9 mouse cellular contexts compared by ENCODE assay signal in the genomic region with DNA sequence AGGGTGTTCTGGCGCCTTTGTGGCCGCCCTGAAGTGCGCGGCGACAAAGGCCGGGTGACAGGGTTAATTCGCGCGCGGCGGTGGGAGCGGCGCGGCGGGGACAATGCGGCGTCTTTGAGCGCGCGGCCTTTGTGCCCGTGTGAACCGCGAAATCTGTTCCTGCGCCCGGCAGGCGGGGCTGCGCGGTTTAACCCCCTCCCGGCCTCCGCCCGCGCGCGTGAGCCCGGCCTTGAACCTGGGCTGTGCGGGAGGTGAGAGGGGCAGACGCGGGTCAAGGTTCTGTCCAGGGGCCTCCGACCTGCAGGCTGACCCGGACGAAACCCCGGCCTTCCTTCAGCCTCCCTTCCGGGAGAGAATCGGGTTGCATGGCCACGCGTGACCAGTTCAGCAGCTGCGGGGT.
A peak's percentile ranks its signal among the peaks of the same experiment; 100 is the strongest.
DNase-seq lines count a peak whose midpoint lies in the region; ATAC-seq lines count a peak whose summit lies in the region.
"Had no signal": no experiment of that assay in that cellular context is flagged by ENCODE, and none has a peak within 500 bp of the region (broad histone marks: within the 10 kb centered on the region; RNA-seq: fewer than 3 reads in every experiment).

No protein-coding gene starts in this region.

- no peak overlapping the region for H3K27ac ChIP-seq in kidney, embryonic 14.5 days (ENCODE audit: low read depth, low read length)
- H3K27ac ChIP-seq in embryonic facial prominence, embryonic 10.5 days (replicated peaks) = peak overlapping the region; percentile 77
- peak overlapping the region; percentile 67 for H3K27ac ChIP-seq in hindbrain, embryonic 15.5 days (replicated peaks)

- DNase-seq in kidney, postnatal 10 days = no peak
- DNase-seq in embryonic facial prominence, embryonic 10.5 days (ENCODE audit: low spot score) = peak; percentile 50
- DNase-seq in neural tube, embryonic 10.5 days (ENCODE audit: extremely low spot score, low spot score) = peak; percentile 47
- DNase-seq in urinary bladder, adult 2 months (ENCODE audit: low spot score) = no peak
- DNase-seq in layer of hippocampus, adult 18-20 months (ENCODE audit: low spot score in 2 of 2) = no peak

- under 1% methylated on average over 46 of the region's 47 CpGs for WGBS in kidney, embryonic 14.5 days
- WGBS in embryonic facial prominence, embryonic 10.5 days = 3% methylated on average over 47 of the region's 47 CpGs
- WGBS in hindbrain, embryonic 15.5 days = under 1% methylated on average over 47 of the region's 47 CpGs

- ATAC-seq in kidney, embryonic 14.5 days (ENCODE audit: low FRiP score, low TSS enrichment) = 0 out of 2 replicates have a peak, but pooled peaks have one; percentile 23
- ATAC-seq in hindbrain, embryonic 15.5 days (ENCODE audit: low FRiP score, low read depth) = peak; percentile 31
- ATAC-seq in erythroblast, adult 5-6 weeks (replicated peaks; ENCODE audit: low FRiP score, poor library complexity, severe bottlenecking) = no peak

- H3K4me2 ChIP-seq in kidney, embryonic 14.5 days (replicated peaks; ENCODE audit: low read depth, low read length) = peak overlapping the region; percentile 44
- H3K4me2 ChIP-seq in hindbrain, embryonic 15.5 days = peak overlapping the region; percentile 79

- peak overlapping the region; percentile 14; the same call in 1 of the 2 replicates for H3K9ac ChIP-seq in kidney, embryonic 14.5 days (ENCODE audit: low read depth, low read length)
- peak overlapping the region; percentile 48 for H3K9ac ChIP-seq in hindbrain, embryonic 15.5 days

- H3K9me3 ChIP-seq in kidney, embryonic 14.5 days (ENCODE audit: control insufficient read depth, low read length) = no peaks in the 10 kb centered on the region
- H3K9me3 ChIP-seq in embryonic facial prominence, embryonic 10.5 days = no peaks in the 10 kb centered on the region
- H3K9me3 ChIP-seq in hindbrain, embryonic 15.5 days = no peaks in the 10 kb centered on the region

- peak overlapping the region; percentile 31 for H3K4me3 ChIP-seq in kidney, embryonic 14.5 days (ENCODE audit: low read length)
- peak overlapping the region; percentile 54 for H3K4me3 ChIP-seq in embryonic facial prominence, embryonic 10.5 days
- H3K4me3 ChIP-seq in hindbrain, embryonic 15.5 days = peak overlapping the region; percentile 37

- H3K4me1 ChIP-seq in kidney, embryonic 14.5 days (ENCODE audit: control insufficient read depth, insufficient read depth, low read length) = 0 out of 2 replicates have a peak, but pooled peaks cover 8% of the 10 kb centered on the region
- peaks cover 30% of the 10 kb centered on the region for H3K4me1 ChIP-seq in embryonic facial prominence, embryonic 10.5 days
- H3K4me1 ChIP-seq in hindbrain, embryonic 15.5 days (replicated peaks) = peaks cover 29% of the 10 kb centered on the region

- H3K27me3 ChIP-seq in kidney, embryonic 14.5 days (ENCODE audit: control insufficient read depth, insufficient read depth, low read length) = peaks cover 55% of the 10 kb centered on the region
- peaks cover 95% of the 10 kb centered on the region for H3K27me3 ChIP-seq in embryonic facial prominence, embryonic 10.5 days (replicated peaks; ENCODE audit: low read depth, poor library complexity, severe bottlenecking)
- peaks cover 13% of the 10 kb centered on the region for H3K27me3 ChIP-seq in hindbrain, embryonic 15.5 days

- H3K36me3 ChIP-seq in kidney, embryonic 14.5 days (ENCODE audit: control insufficient read depth, insufficient read depth, low read length) = no peaks in the 10 kb centered on the region
- no peaks in the 10 kb centered on the region for H3K36me3 ChIP-seq in embryonic facial prominence, embryonic 10.5 days (replicated peaks)
- H3K36me3 ChIP-seq in hindbrain, embryonic 15.5 days = no peaks in the 10 kb centered on the region
- H3K36me3 ChIP-seq: G1E had no signal

Comparison
In these comparisons a context has a peak if more than half of its experiments do, and no peak if none do; other contexts are left out.
1. DNase-seq: peak in embryonic facial prominence, embryonic 10.5 days (single experiment) and neural tube, embryonic 10.5 days (single experiment); none in kidney, postnatal 10 days (single experiment), urinary bladder, adult 2 months (single experiment) and layer of hippocampus, adult 18-20 months (0 of 2).
2. Peak in every context shown above with its lines, with median percentiles within 50 percentile points of each other: H3K4me3 ChIP-seq.